Comparison of ENCODE assay signal across 1 mouse cellular context in genomic region chr2:122149316-122149715, GRCm38 (mm10).
TF ChIP-seq lines count a peak whose summit lies in the region.

No protein-coding gene starts in this region.

TF ChIP-seq in CH12.LX, 34 proteins besides CTCF, POLR2A, EP300 and RAD21:
- TF ChIP-seq MAZ (IDR thresholded peaks at IDR 0.05; ENCODE audit: low read depth, low read length) (0 out of 2 replicates have a peak, but pooled peaks have one; percentile 31), MXI1 (IDR thresholded peaks at IDR 0.05; ENCODE audit: low read depth, low read length) (0 out of 2 replicates have a peak, but pooled peaks have one; percentile 52), CHD1 (IDR thresholded peaks at IDR 0.05; ENCODE audit: low read depth, low read length) (0 out of 2 replicates have a peak, but pooled peaks have one; percentile 22), NELFE (IDR thresholded peaks at IDR 0.05; ENCODE audit: low read depth, low read length) (no peak), ELF1 (IDR thresholded peaks at IDR 0.05; ENCODE audit: low read depth, low read length) (no peak)
